Mouse (Mus musculus) NIH3T3 (cell line): ENCODE results near the gene Tmc8.
"Not testable (repeated sequence)": the region's sequence is repeated elsewhere in the genome, so short reads cannot be mapped to it uniquely, and the experiment has no call there.

ENCODE experiments used
- DNase-seq: peaks from one replicate; pipeline ENCODE4 v3.0.0-alpha.2; 2012; ENCODE audit warnings: low read depth

The Tmc8 gene

DNA sequence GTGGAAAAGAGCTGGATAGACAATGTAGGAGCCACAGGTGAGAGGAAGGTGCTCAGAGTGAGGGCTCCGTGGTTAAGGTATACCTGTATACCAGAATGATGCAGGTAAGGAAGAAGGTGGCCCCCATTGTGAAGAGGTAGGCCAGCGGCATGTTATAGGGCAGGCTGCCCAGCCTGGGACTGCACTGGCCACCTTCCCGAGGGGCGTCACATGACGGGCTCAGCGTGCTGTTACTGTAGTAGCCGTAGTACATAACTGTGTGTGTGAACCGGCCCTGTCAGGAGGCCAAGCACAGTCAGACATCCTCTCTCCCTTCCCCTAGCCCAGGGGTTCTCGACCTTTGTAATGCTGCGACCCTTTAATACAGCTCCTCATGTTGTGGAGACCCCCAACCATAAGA is 7.0 kb upstream of the Tmc8 start:
- no peak for DNase-seq

DNA sequence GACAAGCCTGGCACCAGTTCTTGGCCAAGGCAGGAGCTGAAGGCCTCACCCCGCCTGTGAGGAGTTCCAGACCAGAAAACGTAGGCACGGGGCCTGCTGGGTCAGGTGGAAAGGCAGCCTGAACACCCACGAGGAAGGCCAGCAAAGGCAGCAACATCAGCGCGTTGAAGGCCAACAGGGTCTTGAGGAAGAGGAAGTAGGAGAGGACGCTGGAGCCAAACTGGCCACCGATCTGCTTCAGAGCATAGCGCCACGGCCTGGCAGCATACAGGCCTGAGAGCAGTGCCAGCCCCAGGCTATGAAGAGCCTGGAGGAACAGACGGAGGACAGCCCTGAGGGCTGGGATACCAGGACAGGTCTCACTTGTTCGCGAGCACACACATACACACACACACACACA is 6.3 kb upstream of the Tmc8 start:
- DNase-seq, result no peak

DNA sequence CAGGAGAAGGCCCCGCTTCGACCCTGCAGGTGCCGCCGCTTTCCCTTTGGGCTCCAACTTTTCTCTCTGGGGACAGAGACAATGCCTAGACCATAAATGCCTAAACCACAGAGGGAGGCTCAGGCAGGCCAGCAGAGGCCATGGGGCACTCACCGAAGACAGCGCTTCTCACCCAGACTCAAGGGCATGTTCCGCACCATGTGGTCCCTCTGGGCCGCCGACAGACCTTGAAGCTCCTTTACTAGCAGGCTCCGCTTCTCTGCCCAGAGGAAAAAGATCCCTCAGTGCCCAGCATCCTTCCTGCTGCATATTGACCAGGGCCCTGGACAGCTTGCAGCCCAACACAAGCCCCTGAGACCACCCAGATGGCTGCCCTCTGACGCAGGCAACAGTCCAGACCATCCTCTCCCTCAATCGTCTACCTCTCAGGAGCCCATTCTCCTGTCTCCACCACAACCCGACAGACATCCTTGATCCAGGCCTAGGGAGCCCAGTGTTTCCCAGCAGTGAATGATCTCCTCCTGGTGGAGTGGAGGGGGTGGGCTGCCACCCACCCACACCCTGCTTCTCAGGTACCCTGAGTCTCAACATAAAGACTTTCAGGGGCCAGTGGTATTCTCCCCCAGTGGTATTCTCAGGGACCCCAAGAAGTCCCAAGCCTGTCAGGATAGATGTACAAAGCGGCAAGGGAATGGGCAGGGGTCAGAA is 5.6 kb upstream of the Tmc8 start:
- DNase-seq, result no peak

DNA sequence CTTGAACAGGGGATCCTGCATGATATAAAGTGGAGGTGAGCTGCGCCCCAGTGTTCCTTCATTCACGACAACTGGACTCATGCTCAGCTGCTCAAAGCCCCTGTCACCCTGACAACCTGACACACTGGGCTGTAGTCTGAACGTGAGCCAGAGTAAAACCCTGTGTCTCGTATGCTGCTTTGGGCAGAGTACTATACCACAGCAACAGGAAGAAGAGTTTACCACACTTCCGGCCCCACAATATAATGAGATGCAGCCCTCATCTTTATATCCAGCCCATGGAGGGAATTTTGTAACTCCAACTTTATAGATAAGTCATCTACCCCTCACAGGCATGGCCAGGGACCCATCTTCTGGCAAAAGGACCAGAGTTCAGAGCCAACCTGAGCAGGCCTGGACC is 4.8 kb upstream of the Tmc8 start:
- DNase-seq, result no peak

DNA sequence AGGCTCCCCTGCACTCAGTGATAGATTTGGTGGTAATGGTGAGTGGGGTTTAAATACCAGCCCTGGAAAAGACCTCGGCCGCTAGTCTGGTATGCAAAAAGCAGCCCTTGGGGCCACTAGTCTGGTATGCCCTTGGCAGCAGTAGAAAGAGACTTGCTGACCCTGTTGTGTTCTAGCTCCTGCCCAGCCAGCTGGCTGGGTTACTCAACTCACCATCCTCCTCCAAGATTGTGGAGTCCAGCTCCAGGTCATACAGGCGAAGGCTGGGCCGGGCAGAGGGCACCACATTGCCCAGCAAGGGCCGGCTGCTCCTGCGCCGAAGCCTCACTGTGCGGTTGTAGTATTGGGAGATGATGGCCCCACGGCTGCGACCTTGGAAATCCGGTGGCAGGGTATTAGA is 3.8 kb upstream of the Tmc8 start:
- DNase-seq, result no peak

DNA sequence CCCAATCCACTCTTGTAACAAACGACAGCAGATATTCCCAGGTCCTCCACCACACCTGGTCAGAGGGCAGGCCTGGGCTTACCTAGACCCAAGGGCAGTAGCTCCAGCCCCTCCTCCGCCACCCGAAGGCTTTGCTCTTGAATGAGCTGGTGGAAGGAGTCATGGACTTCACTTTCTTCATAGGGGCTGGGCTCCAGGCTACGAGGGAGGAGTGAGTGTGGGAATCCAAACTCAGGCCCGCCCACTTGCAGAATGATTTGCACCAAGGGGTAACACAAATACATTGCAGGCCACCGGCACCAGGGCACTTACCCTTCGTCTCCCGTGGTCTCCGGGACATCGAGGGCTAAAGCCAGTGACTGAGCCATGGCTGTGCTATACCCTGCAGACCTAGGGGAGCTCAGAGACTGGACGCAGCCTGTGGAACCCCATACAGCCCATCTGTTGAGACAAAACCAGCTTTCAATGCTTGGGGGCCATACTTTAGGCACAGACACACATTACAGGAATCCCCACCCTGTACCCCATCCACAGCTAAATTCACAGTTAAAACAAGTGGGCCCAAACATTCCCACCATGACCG is 2.9 kb upstream of the Tmc8 start:
- DNase-seq, result peak; percentile 60

- peak; percentile 62 for DNase-seq
Observed at GRCm38 (mm10) chr11:117779434-117780198, 2.3 kb upstream of the Tmc8 start.

- DNase-seq, result no peak
Observed at GRCm38 (mm10) chr11:117780199-117780515, 1.7 kb upstream of the Tmc8 start.

- DNase-seq, result peak; percentile 92
Observed at GRCm38 (mm10) chr11:117780582-117781111, 1.2 kb upstream of the Tmc8 start.

DNA sequence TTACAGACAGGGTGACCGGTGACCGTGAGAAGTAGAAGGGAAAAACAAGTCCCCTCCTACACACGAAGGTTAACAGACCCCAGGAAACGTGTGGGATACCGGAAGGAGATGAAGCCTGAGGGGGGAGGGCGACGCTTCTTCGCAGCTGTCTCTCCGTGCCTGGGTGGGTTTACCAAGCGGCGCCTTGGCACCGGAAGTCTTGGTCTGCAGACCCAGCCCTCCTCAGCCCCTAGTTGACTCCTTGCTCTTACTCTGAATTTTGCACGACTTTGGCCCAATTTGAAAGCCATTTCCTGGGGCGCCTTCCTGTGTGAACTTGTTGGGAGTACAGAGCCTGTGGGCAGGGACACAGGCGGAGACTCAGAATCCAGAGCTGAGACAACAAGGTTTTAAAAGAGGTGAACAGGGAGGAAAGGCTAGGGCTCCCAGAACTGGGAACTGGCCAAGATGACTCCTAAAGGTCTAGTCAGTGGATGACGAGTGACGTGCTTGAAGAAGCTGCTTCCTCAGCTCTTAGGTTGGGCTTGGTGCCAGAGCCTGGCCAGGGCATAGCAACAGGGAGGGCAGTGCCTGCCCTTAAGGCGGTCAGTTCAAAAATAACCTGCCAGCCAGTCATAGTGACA is 566 bp upstream of the Tmc8 start:
- peak; percentile 67 for DNase-seq

- no peak for DNase-seq
Observed at GRCm38 (mm10) chr11:117782705-117783034, 794 bp downstream of the Tmc8 start.

- DNase-seq, result no peak
Observed at GRCm38 (mm10) chr11:117783089-117783488, 1.2 kb downstream of the Tmc8 start.

GRCm38 (mm10) chr11:117783683-117784309 is 1.9 kb downstream of the Tmc8 start:
- no peak for DNase-seq

DNA sequence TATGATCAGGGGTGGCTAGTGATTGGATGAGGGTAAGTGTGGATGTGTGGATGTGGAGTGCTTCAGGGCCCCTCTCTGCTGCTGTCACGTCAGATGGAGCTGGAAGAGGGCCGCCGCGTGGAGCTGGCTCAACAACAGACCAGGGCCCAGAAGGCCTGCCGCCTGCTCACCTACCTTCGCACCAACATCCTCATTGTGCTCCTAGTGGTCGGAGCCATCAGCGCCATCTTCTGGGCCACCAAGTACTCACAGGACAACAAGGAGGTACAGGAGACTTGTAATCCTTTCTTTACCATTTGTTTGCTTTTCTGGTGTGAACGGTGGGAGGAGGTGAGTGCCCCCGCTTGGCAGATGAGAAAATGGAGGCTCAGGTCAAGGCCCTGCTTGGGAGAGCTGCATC is 4.4 kb downstream of the Tmc8 start:
- DNase-seq, result no peak

- DNase-seq, result not testable (repeated sequence)
Observed at GRCm38 (mm10) chr11:117788481-117788880, 6.6 kb downstream of the Tmc8 start.

DNA sequence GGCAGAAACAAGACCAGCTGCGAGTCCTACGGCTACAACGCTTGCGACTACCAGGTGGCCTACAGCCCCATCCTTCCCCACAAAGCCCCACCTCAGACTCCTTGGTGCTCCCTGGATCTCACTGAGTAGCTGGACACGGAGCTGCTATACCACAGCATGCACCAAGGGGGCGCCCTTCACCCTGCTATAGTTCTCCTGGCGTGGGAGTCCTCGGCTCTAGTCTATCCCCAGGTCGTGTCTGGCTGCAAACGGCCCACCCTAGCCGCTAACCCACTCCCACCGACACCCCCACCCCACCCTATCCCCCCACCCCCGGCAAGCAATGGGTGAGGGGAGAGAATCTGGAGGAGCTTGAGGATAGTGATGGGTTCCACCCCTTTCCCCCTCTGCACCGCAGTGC is 8.4 kb downstream of the Tmc8 start:
- DNase-seq, result peak; percentile 81

DNA sequence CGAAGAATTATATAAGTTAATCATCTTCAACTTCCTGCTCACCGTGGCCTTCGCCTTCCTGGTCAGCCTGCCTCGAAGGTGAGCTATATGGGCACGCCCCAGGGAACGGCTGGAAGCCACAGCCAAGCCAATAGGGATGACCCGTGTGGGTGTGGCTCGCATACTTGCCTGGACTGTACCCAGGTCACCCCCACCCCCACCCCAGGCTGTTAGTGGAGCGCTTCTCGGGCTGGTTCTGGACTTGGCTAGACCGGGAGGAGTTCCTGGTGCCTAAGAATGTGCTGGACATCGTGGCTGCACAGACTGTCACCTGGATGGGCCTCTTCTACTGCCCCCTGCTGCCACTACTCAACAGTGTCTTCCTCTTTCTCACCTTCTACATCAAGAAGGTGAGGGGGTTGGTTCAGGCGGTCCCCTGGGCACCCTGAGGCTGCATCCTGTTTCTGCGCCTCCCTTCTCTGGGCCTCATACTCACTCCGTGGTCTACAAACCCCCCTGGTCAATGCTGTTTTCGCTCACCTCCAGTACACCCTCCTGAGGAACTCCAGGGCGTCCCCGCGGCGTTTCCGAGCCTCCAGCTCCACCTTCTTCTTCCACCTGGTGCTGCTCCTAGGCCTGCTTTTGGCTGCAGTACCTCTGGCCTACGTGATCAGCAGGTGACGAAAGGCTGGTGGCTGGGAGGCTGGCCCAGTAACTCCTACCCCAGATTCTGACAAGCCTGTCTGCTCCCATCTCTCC is 9.0 kb downstream of the Tmc8 start:
- DNase-seq, result no peak

DNA sequence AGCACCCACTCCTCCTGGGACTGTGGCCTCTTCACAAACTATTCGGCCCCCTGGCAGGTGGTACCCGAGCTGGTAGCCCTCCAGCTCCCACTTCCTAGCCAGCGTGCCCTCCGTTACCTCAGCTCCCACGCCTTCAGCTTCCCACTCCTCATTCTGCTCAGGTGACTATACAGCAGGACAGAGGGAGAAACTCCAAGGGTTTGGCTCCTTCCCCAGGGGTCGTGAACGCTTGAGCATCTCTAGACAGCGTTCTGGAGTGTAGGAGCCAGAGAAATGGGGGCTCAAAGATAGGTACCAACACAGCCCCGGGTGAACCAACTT is 9.5 kb downstream of the Tmc8 start:
- no peak for DNase-seq

GRCm38 (mm10) chr11:117792281-117792888 is 10.5 kb downstream of the Tmc8 start:
- peak; percentile 48 for DNase-seq

- DNase-seq, result no peak
Observed at GRCm38 (mm10) chr11:117794035-117794551, 12.2 kb downstream of the Tmc8 start.

GRCm38 (mm10) chr11:117796954-117797353 is 15.1 kb downstream of the Tmc8 start:
- DNase-seq, result no peak
